Mouse (Mus musculus): ENCODE data around the gene Rmnd5b. TPM values are rescaled to one million over a fixed set of nuclear protein-coding genes. Genes with fewer than 3 reads are reported as not detected.

Rmnd5b gene
- polyA plus RNA-seq, 1 experiment from 2014 or later = 16.0 TPM

- Histone ChIP-seq H3K9ac (replicated peaks) (peak overlapping the region; percentile 98), H3K27me3 (ENCODE audit: insufficient read depth, low read length) (no peaks in the 10 kb centered on the region), H3K4me3 (ENCODE audit: low read depth, low read length) (peak overlapping the region; percentile 95), H3K4me1 (ENCODE audit: insufficient read depth) (peaks cover 27% of the 10 kb centered on the region), H3K36me3 (replicated peaks; ENCODE audit: insufficient read depth, low read length) (peaks cover 45% of the 10 kb centered on the region), H3K27ac (ENCODE audit: low read depth) (peak overlapping the region; percentile 96), H3K4me2 (ENCODE audit: low read depth, low read length) (peak overlapping the region; percentile 82), H3K9me3 (ENCODE audit: low read length) (no peaks in the 10 kb centered on the region)
- WGBS (ENCODE audit: insufficient replicate concordance) = 1% methylated on average over 73 of the region's 81 CpGs
- peak; percentile 92 for DNase-seq
- ATAC-seq = peak; percentile 73
- TF ChIP-seq EP300 (IDR thresholded peaks at IDR 0.05; ENCODE audit: low read depth) (no peak), CTCF (IDR thresholded peaks at IDR 0.05; ENCODE audit: low read depth) (no peak)
Measured at GRCm38 (mm10) chr11:51605602-51606446, 29.9 kb downstream of the Rmnd5b start.

DNA sequence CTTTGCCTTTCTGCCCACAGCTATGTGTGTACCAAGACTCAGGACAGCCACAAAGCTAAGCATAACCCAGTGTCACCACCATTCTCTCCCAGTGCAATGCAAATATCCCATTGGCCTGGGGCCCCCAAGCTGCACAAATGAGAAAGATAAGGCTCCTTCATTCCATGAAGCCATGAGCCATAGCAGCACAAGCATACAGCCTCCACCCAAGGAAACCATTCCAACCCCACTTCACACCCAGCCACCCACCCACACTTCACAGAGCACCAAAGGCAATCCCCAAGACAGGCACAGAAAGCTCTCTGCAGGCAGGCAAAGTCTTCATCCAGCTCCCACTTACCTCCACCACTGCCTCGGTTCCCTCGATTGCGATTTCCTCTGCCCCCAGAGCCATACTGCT, 33.4 kb downstream of the Rmnd5b start:
- no peak overlapping the region for H3K4me2 ChIP-seq (ENCODE audit: low read depth, low read length)
- no peak for ATAC-seq
- peaks cover 15% of the 10 kb centered on the region for H3K4me1 ChIP-seq (ENCODE audit: insufficient read depth)
- WGBS (ENCODE audit: insufficient replicate concordance) = 82% methylated on average over 3 of the region's 3 CpGs
- peaks cover 81% of the 10 kb centered on the region for H3K36me3 ChIP-seq (replicated peaks; ENCODE audit: insufficient read depth, low read length)
- H3K27ac ChIP-seq (ENCODE audit: low read depth) = no peak overlapping the region
- no peaks in the 10 kb centered on the region for H3K9me3 ChIP-seq (ENCODE audit: low read length)
- no peaks in the 10 kb centered on the region for H3K27me3 ChIP-seq (ENCODE audit: insufficient read depth, low read length)
- TF ChIP-seq EP300 (IDR thresholded peaks at IDR 0.05; ENCODE audit: low read depth) (no peak), CTCF (IDR thresholded peaks at IDR 0.05; ENCODE audit: low read depth) (no peak)
- H3K4me3 ChIP-seq (ENCODE audit: low read depth, low read length) = no peak overlapping the region
- DNase-seq = no peak
- no peak overlapping the region for H3K9ac ChIP-seq (replicated peaks)

DNA sequence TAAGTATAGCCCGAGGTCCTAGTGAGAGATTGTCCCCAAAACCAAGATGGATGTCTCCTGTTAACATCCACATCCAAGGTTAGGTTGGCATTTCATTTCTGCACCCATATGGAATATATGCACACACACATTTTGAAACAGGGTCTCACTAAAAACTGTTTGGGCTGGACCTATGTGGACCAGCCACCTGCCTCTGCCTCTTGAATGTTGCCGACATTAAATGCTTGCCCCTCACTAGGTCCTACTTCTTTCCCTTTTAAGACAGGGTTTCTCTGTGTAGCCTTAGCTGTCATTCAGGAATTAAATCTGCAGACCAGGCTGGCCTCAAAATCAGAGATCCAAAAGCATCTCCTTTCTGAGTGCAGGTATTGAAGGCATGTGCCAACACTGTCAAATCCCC, 38.1 kb downstream of the Rmnd5b start:
- Histone ChIP-seq H3K4me1 (ENCODE audit: insufficient read depth) (no peaks in the 10 kb centered on the region), H3K9me3 (ENCODE audit: low read length) (no peaks in the 10 kb centered on the region), H3K9ac (replicated peaks) (no peak overlapping the region), H3K4me2 (ENCODE audit: low read depth, low read length) (no peak overlapping the region), H3K27ac (ENCODE audit: low read depth) (no peak overlapping the region), H3K4me3 (ENCODE audit: low read depth, low read length) (no peak overlapping the region), H3K36me3 (replicated peaks; ENCODE audit: insufficient read depth, low read length) (peaks cover 98% of the 10 kb centered on the region), H3K27me3 (ENCODE audit: insufficient read depth, low read length) (no peaks in the 10 kb centered on the region)
- no peak for DNase-seq
- no peak for ATAC-seq
- no peak for TF ChIP-seq EP300 (IDR thresholded peaks at IDR 0.05; ENCODE audit: low read depth)
- no peak for TF ChIP-seq CTCF (IDR thresholded peaks at IDR 0.05; ENCODE audit: low read depth)
- 70% methylated on average over 2 of the region's 2 CpGs for WGBS (ENCODE audit: insufficient replicate concordance)

GRCm38 (mm10) chr11:51595459-51596083, 40.1 kb downstream of the Rmnd5b start:
- 79% methylated on average over 1 of the region's 1 CpGs for WGBS (ENCODE audit: insufficient replicate concordance)
- ATAC-seq = peak; percentile 9; the same call in 1 of the 2 replicates

DNA sequence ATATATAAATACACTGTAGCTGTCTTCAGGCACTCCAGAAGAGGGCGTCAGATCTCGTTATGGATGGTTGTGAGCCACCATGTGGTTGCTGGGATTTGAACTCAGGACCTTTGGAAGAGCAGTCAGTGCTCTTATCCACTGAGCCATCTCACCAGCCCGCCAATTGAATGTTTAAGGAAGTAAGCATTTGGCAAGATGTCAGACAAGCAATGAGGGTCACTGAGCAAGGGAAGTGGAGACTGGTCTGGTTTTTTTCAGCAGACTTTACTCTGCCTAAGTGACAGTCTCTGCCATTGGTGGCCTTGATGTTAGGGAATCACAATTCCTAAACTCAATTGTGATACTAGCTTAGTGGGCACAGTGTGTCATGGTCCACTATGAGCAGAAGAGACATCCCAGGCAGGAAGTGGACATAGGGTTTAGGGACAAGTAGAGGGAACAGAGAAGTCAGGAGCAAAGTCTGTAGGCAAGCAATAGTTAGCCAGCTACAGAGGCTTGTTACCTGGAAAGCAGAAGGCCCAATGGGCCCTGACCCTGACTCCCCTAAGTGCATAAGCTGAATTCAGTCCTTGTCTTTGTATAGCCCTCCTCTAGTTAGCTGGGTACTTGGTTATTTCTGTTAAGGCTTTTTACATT, 40.9 kb downstream of the Rmnd5b start:
- Histone ChIP-seq H3K4me2 (ENCODE audit: low read depth, low read length) (no peak overlapping the region), H3K36me3 (replicated peaks; ENCODE audit: insufficient read depth, low read length) (peaks cover 92% of the 10 kb centered on the region), H3K4me1 (ENCODE audit: insufficient read depth) (no peaks in the 10 kb centered on the region), H3K27ac (ENCODE audit: low read depth) (peak overlapping the region; percentile 26), H3K4me3 (ENCODE audit: low read depth, low read length) (no peak overlapping the region), H3K9ac (replicated peaks) (no peak overlapping the region), H3K9me3 (ENCODE audit: low read length) (no peaks in the 10 kb centered on the region), H3K27me3 (ENCODE audit: insufficient read depth, low read length) (no peaks in the 10 kb centered on the region)
- no peak for TF ChIP-seq CTCF (IDR thresholded peaks at IDR 0.05; ENCODE audit: low read depth)
- TF ChIP-seq EP300 (IDR thresholded peaks at IDR 0.05; ENCODE audit: low read depth) = no peak
- WGBS (ENCODE audit: insufficient replicate concordance) = 46% methylated on average over 3 of the region's 3 CpGs
- no peak for DNase-seq
- ATAC-seq = peak; percentile 12; the same call in 1 of the 2 replicates

More at GRCm38 (mm10) chr11:51595459-51596083, 40.1 kb downstream of the Rmnd5b start:
- H3K9ac ChIP-seq (replicated peaks) = no peak overlapping the region
- H3K27me3 ChIP-seq (ENCODE audit: insufficient read depth, low read length) = no peaks in the 10 kb centered on the region
- H3K4me3 ChIP-seq (ENCODE audit: low read depth, low read length) = no peak overlapping the region
- no peak overlapping the region for H3K4me2 ChIP-seq (ENCODE audit: low read depth, low read length)
- H3K27ac ChIP-seq (ENCODE audit: low read depth) = peak overlapping the region; percentile 26; the same call in 1 of the 2 replicates
- peaks cover 95% of the 10 kb centered on the region for H3K36me3 ChIP-seq (replicated peaks; ENCODE audit: insufficient read depth, low read length)
- no peaks in the 10 kb centered on the region for H3K9me3 ChIP-seq (ENCODE audit: low read length)
- no peaks in the 10 kb centered on the region for H3K4me1 ChIP-seq (ENCODE audit: insufficient read depth)
- no peak for DNase-seq
- TF ChIP-seq CTCF (IDR thresholded peaks at IDR 0.05; ENCODE audit: low read depth) = no peak
- TF ChIP-seq EP300 (IDR thresholded peaks at IDR 0.05; ENCODE audit: low read depth) = no peak

GRCm38 (mm10) chr11:51593849-51594248, 41.8 kb downstream of the Rmnd5b start:
- no peak overlapping the region for H3K27ac ChIP-seq (ENCODE audit: low read depth)
- ATAC-seq (peak; percentile 7; the same call in 1 of the 2 replicates), DNase-seq (no peak)
- no peak overlapping the region for H3K4me2 ChIP-seq (ENCODE audit: low read depth, low read length)
- H3K4me1 ChIP-seq (ENCODE audit: insufficient read depth) = no peaks in the 10 kb centered on the region
- WGBS (ENCODE audit: insufficient replicate concordance) = 86% methylated on average over 6 of the region's 6 CpGs
- H3K36me3 ChIP-seq (replicated peaks; ENCODE audit: insufficient read depth, low read length) = peaks cover 91% of the 10 kb centered on the region
- no peaks in the 10 kb centered on the region for H3K9me3 ChIP-seq (ENCODE audit: low read length)
- no peak overlapping the region for H3K4me3 ChIP-seq (ENCODE audit: low read depth, low read length)
- H3K27me3 ChIP-seq (ENCODE audit: insufficient read depth, low read length) = no peaks in the 10 kb centered on the region
- H3K9ac ChIP-seq (replicated peaks) = no peak overlapping the region
- TF ChIP-seq EP300 (IDR thresholded peaks at IDR 0.05; ENCODE audit: low read depth) (no peak), CTCF (IDR thresholded peaks at IDR 0.05; ENCODE audit: low read depth) (no peak)
